Mouse (Mus musculus): ENCODE data around the gene Phldb3. TPM values are rescaled to one million over a fixed set of nuclear protein-coding genes. Genes with fewer than 3 reads are reported as not detected.

Gene Phldb3
- total RNA-seq, 2 experiments from 2014 or later = 0.54 to 0.59 TPM

DNA sequence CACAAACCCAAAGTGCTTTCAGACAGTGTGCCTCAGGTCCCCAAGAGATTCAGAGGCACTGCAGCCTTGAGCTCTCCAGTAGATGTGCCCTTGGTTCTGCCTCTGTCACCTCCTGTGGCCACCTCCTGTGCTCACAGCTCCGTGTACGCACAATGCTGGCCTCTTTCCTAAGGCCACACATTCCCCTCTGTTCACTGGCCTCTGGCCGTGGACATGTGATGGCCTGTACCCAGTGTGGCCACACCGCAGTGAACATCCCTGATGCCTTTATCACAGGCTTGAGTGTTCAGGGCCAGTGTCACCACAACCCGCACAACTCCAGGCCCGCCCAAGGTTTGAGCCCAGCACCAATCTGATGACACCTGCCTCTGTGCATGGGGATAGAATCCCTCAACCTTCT, 25.7 kb upstream of the Phldb3 start:
- no peak overlapping the region for H3K4me3 ChIP-seq
- TF ChIP-seq CTCF (IDR thresholded peaks at IDR 0.05) = no peak

DNA sequence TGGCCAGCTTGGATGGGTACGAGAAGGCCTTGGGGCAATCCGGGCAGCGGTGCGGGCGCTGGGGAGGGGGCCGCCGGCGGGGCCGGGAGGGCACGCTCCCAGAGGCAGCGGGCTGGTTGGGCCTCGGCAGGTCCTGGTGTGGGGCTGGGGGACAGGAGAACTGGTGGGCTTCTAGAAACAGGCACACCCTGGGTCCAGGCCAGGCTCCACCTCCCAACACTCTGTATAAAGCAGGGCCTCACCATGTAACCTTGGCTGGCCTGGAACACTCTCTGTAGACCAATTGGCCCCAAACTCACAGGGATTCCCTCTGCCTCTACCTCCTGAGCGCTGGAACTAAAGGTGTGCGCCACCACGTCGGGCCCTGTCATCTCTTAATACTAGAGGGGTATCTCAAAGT, 24.6 kb upstream of the Phldb3 start:
- no peak for TF ChIP-seq CTCF (IDR thresholded peaks at IDR 0.05)
- Histone ChIP-seq H3K4me3 (no peak overlapping the region), H3K27ac (no peak overlapping the region)
- DNase-seq = no peak
- intact Hi-C loops (cut with DNase I) = no loop called here

More for the DNA sequence above, 25.7 kb upstream of the Phldb3 start:
- no peak overlapping the region for H3K27ac ChIP-seq
- peak; percentile 5 for DNase-seq
- intact Hi-C loops (cut with DNase I) = no loop called here

DNA sequence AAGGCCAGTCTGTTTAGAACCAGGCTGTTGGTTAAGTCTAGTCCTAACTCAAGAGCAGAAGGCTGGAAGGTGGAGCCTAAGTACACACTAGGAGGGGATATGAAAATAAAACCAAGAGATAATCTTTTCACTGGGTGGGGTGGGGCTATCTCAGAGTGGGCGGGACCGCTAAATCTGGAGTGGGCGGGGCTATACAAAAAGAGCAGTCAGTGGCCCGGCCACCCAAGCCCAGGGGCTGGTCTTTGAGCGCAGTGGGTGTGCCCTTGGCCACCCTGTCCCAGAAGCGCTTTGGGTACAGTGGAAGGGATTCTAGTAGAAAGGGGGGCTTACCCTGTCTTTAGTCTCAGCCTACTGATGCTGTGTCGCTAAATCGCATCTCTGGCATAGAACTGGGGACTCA, 23.7 kb upstream of the Phldb3 start:
- peak; percentile 43 for DNase-seq
- no peak overlapping the region for H3K27ac ChIP-seq
- intact Hi-C loops (cut with DNase I) = no loop called here
- peak overlapping the region; percentile 68 for H3K4me3 ChIP-seq
- no peak for TF ChIP-seq CTCF (IDR thresholded peaks at IDR 0.05)

DNA sequence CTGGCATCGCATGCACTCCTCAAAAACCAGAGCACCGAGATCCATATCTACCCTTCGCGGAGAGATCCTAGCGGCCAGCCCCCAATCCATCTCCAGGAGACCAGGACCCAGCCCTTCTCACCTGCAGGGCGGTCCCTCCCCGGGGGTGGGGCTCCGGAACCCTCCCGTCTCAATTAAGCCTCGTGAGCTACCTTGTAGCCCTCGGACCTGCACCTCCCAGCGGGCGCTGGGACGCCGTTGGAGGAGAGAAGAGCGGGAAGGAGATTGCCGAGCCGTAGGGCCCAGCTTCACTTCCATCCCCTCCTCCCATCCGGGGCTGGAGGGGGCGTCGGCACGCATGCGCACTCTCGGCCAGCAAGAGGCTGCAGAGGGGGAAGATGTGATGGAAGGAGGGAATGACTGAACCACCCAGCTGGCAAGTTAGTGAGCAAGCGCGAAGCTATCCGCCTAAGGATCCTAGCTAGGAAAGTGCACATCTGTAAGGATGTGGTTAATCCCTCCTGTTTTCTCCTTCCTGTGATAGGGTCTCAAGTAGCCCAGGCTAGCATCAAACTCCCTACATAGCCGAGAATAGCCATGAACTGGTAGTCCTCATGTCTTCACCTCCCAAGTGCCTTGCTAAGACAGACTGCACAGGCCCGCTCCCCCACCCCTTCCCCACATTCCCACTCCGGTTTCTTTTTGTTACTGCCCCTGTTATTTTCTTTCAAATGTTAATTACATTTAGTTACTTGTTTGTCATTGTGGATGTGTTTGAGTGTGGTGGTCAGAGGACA, 23.0 kb upstream of the Phldb3 start, which contains the start of the genes Ethe1 and Zfp575:
Gene Ethe1 (plus strand): TSS at position 214 of the 776 bp plus-strand sequence.
Gene Zfp575 (minus strand): TSS at position 312 of the 776 bp plus-strand sequence.
- intact Hi-C loops (cut with DNase I) = no loop called here
- DNase-seq = peak; percentile 71
- no peak within 1 kb of the TSS for H3K27ac ChIP-seq
- peak within 1 kb of the TSS; percentile 68 for H3K4me3 ChIP-seq
- no peak for TF ChIP-seq CTCF (IDR thresholded peaks at IDR 0.05)

DNA sequence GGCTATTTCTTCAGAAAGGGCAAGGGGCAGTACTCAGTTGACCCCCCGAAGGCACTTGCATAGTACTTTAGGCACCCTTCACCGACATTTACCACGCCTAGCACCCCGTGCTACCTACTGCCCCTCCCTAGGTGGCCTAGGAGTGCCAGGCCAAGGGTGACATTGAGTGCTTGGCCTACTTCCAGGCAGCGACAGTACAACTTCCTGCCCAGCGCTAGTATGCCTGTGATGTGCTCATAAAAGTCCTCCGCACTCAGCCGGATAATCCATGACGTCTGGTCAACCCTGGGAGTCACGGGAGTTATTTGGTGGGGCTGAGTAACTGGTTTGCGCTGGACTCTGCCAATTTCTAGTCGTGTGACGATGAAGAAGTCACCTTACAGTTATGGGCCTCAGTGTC, 22.2 kb upstream of the Phldb3 start:
- peak; percentile 29 for DNase-seq

DNA sequence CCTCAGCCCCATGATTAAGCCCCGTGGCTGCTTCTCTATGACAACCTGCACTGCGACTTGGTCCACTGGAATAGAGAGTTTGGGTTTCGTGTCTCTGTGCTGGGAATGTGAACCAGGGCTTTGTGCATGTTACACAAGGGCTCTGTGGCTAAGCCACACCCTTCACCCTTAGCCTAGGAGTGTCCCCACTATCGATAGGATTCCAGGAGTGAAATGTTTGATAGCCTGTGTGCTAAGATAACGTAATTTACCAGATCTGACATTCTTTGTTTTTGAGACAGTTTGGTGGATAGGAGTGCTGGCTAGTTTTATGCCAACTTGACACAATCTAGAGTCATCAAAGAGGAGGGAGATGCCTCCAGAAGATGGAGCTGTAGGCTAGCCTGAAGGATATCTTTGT, 18.8 kb upstream of the Phldb3 start:
- DNase-seq = no peak
- no peak for TF ChIP-seq CTCF (IDR thresholded peaks at IDR 0.05)
- intact Hi-C loops (cut with DNase I) = no loop called here
- Histone ChIP-seq H3K4me3 (no peak overlapping the region), H3K27ac (no peak overlapping the region)

More for the DNA sequence above, 22.2 kb upstream of the Phldb3 start:
- intact Hi-C loops (cut with DNase I) = no loop called here
- TF ChIP-seq CTCF (IDR thresholded peaks at IDR 0.05) = no peak
- Histone ChIP-seq H3K27ac (no peak overlapping the region), H3K4me3 (no peak overlapping the region)

DNA sequence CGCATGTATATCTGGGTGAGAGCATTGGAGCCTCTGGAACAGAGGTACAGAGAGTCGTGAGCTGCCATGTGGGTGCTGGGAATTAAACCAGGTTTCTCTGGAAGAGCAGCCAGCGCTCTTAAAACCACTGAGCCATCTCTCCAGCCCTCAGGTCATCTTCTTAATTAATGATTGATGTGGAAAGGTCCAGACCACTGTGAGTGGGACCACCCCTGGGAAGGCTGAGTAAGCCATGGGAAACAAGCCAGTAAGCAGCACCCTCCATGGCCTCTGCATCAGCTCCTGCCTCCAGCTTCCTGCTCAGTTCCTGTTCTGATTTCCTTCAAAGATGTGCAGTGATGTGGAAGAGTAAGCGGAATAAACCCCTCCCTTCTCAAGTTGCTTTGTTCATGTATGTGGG, 18.4 kb upstream of the Phldb3 start:
- H3K27ac ChIP-seq = no peak overlapping the region
- intact Hi-C loops (cut with DNase I) = no loop called here
- H3K4me3 ChIP-seq = no peak overlapping the region
- no peak for TF ChIP-seq CTCF (IDR thresholded peaks at IDR 0.05)
- DNase-seq = no peak

DNA sequence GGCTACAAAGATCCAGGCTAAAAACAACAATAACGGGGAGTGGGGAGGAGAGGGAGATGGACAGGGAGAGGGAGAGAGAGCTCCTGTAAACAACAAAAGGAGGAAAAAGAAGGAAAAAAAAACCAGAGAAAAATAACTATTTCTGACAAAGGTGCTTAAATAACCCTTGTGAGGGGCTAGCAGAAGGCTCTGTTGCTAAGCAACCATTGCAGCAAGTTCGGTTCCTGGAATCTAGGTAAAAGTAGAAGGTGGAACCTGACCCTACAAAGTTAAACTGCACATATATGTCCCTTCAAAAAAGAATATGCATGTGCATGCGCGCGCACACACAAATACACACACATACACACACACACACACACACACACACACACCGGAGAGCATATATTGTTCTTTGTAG, 17.8 kb upstream of the Phldb3 start:
- intact Hi-C loops (cut with DNase I) = no loop called here
- Histone ChIP-seq H3K4me3 (no peak overlapping the region), H3K27ac (no peak overlapping the region)
- DNase-seq = no peak
- no peak for TF ChIP-seq CTCF (IDR thresholded peaks at IDR 0.05)

DNA sequence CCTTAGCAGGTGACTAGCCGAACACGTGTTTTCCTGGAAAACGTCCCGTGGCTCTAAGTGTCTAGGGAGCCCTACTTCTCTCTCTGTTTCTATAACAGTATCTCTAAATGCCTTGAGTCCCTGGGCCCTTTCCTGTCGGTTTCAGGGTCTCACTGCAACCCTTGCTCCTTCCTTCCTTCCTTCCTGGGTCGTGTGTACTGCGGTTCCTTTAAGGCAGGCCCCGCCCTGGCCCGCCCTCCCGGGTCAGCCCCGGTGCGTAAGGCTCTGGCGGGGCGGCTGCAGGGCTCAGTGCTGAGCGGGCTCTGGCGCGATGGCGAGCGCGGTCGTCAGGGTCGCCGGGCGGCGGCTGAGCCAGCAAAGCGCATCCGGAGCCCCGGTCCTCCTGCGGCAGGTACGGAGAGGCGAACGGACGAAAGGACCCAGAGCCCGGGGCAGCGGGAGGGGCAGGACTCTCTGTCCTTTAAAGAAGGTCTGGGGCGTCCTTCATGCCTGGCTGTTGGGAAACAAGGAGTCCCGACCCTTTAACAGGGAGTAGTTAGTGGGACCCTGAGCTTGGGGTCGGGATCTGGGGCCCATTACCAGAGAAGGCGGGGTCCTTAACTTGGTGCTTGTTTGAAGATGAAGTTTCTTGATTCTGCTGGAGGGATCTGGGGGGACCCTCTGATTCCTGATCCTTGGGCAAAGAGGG, 16.8 kb upstream of the Phldb3 start:
- Histone ChIP-seq H3K4me3 (peak overlapping the region; percentile 84), H3K27ac (peak overlapping the region; percentile 89)
- intact Hi-C loops (cut with DNase I) = no loop called here
- DNase-seq = peak; percentile 86
- no peak for TF ChIP-seq CTCF (IDR thresholded peaks at IDR 0.05)

DNA sequence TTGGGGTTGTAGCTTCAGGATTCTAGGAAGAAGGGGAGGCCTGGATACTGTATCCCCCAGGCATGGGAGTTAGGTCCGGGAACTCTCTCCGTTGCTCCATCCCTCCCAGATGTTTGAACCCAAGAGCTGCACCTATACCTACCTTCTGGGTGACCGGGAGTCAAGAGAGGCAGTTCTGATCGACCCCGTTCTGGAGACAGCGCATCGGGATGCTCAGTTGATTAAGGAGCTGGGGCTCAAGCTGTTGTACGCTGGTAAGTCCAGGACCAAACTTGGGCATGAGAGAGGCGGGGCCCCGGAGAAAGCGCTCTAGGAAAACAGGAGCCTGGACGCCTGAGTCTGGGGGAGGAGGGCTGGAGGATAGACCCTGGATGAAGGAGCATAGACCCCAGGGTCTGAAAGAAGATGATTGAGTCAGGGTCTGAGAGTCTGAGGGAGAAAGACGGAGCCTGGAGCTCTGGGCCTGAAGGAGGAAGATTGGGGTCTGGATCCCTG, 16.2 kb upstream of the Phldb3 start:
- intact Hi-C loops (cut with DNase I) = no loop called here
- H3K27ac ChIP-seq = peak overlapping the region; percentile 89
- TF ChIP-seq CTCF (IDR thresholded peaks at IDR 0.05) = no peak

DNA sequence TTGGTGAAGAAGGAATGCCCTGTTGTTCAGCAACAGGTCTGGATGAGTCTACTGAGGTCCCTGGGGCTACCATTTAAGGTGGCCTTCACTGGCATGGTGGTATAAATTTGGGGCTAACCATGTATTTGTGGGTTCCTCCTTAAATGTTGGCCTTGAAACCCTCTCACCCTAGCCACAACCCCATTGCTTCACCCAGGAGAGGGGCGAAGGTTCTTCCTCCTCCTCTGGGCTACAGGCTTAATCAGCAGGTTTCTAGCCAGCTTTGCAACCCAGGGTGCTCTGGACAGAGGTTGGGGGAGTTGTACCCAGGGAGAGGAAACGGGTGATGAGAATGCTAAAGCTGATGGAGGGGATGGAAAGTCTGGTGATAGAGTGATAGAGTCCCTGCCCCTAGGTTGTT, 15.1 kb upstream of the Phldb3 start:
- Histone ChIP-seq H3K4me3 (no peak overlapping the region), H3K27ac (no peak overlapping the region)
- no peak for TF ChIP-seq CTCF (IDR thresholded peaks at IDR 0.05)
- no peak for DNase-seq
- intact Hi-C loops (cut with DNase I) = no loop called here

More for the DNA sequence above, 16.2 kb upstream of the Phldb3 start:
- H3K4me3 ChIP-seq = peak overlapping the region; percentile 84
- no peak for DNase-seq

DNA sequence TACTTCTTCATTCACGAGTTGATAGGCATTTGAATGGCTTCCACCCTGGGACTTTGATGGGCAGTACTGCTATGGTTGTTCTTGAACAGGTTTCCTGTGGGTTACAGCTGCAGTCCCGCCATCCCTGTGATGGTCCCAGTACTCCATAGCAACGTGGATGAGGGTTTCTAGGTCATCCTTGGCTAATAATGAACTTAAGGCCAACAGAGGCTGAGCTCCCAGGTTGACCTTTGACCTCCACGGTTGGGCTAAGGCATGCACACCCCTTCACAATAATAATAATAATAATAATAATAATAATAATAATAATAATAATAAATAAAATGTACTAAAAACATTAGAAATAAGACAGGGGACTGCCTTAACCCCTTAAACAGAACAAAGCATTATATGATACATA, 12.4 kb upstream of the Phldb3 start:
- no peak for TF ChIP-seq CTCF (IDR thresholded peaks at IDR 0.05)
- intact Hi-C loops (cut with DNase I) = no loop called here
- Histone ChIP-seq H3K4me3 (no peak overlapping the region), H3K27ac (no peak overlapping the region)
- no peak for DNase-seq
